Mouse (Mus musculus) embryonic fibroblast, embryonic 13.5 days (primary cell): ENCODE results near the gene Tead1. TPM values are rescaled to one million over a fixed set of nuclear protein-coding genes. Genes with fewer than 3 reads are reported as not detected.
"Not testable (repeated sequence)": the region's sequence is repeated elsewhere in the genome, so short reads cannot be mapped to it uniquely, and the experiment has no call there.

Experiments
- H3K27ac ChIP-seq: 2 replicates; pipeline ENCODE4 v1.5.1; 2012; ENCODE audit warnings: low read length, control low read depth, inconsistent platforms; ENCODE audit not compliant: insufficient read depth
- H3K4me1 ChIP-seq: 2 replicates; pipeline ENCODE4 v1.6.1; 2011; ENCODE audit warnings: low read length; ENCODE audit not compliant: control insufficient read depth, insufficient read depth
- H3K4me3 ChIP-seq: 2 replicates; pipeline ENCODE4 v1.5.1; 2011; ENCODE audit warnings: mild to moderate bottlenecking, control low read depth, low read length; ENCODE audit not compliant: insufficient read depth
- CTCF ChIP-seq: IDR thresholded peaks from 2 replicates; pipeline ENCODE4 v1.5.1; 2011; ENCODE audit warnings: mild to moderate bottlenecking, control low read depth, low read length, moderate library complexity, borderline replicate concordance; ENCODE audit not compliant: insufficient read depth
- POLR2A ChIP-seq: IDR thresholded peaks from 2 replicates; pipeline ENCODE4 v1.6.1; 2011; ENCODE audit warnings: low read depth, mild to moderate bottlenecking, control low read depth, low read length, moderate library complexity
- polyA plus RNA-seq: library from polyadenylated mRNA; stranded (reverse); fragments of >200 nt; gene quantifications from 2 replicates; pipeline ENCODE4 v1.2.4, GENCODE M21; 2011; ENCODE audit warnings: low read depth; ENCODE audit not compliant: missing spikeins, insufficient read length

The Tead1 gene
- polyA plus RNA-seq, 1 experiment: 209 TPM

DNA sequence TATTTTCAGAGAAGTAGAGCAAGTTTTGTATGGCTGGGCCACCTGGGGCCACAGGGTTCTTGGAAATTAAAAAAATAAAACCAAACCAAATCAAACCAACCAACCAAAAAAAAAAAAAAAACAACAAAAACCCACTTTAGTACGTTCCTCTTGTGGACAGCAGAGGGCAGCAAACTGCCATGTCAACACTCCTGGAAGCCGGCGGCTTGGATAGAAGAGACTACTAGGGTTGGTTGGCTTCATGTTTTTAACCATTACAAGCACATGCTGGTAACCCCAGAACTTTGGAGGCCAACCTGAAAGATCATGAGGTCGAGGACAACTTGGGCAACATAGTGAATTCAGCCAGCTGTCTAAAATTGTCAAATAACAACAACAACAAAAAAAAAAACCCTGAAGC lies 240.7 kb downstream of the Tead1 start:
- Histone ChIP-seq H3K4me1 (peaks cover 4% of the 10 kb centered on the region; the same call in 1 of the 2 replicates), H3K27ac (no peak overlapping the region), H3K4me3 (no peak overlapping the region)
- TF ChIP-seq CTCF (peak; percentile 49; the same call in 1 of the 2 replicates), POLR2A (no peak)

DNA sequence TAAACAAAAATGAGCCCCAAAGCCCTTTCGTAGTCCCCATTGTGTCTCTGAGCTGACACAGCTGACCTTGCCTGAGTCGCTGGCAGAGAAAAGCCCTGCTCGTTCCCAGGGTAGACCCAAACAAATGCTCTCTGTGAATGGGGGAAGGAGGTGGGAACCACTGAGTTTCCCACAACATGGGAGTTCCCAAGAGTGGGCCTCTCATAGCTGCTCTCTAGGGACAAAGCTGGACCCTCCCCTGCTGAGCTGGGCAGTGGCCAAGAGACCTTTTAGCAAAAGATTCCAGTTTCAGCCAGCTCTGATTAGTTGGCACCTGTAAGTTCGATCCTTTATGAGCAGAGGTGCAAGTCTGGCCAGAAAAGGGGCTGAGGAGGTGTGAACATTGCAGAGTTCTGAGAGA lies 243.7 kb downstream of the Tead1 start:
- Histone ChIP-seq H3K4me1 (peaks cover under 1% of the 10 kb centered on the region; the same call in 1 of the 2 replicates), H3K27ac (no peak overlapping the region), H3K4me3 (no peak overlapping the region)
- TF ChIP-seq POLR2A: no peak
- TF ChIP-seq CTCF: no peak

DNA sequence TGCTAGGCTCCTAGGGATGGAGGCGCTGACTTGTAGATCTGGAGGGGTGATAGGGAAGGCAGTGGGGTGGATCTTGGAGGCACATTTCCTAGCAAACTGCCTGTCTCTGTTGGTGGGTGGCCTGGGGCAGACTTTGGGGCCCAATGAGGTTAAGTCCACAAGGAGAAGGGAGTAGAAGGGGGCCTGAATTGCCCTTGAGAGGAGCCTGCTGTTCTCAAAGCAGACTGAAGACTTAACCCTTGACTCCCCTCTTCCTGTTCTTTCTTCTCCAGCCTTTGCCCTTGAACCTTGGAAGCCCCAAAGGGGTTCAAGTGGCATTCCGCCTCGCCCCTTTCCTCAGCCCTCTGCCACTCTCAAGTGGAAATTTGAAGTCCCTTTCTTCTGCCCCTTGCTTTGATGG lies 244.6 kb downstream of the Tead1 start:
- no peak for TF ChIP-seq POLR2A
- no peak for TF ChIP-seq CTCF
- no peaks in the 10 kb centered on the region for H3K4me1 ChIP-seq
- H3K27ac ChIP-seq: no peak overlapping the region
- H3K4me3 ChIP-seq: no peak overlapping the region

DNA sequence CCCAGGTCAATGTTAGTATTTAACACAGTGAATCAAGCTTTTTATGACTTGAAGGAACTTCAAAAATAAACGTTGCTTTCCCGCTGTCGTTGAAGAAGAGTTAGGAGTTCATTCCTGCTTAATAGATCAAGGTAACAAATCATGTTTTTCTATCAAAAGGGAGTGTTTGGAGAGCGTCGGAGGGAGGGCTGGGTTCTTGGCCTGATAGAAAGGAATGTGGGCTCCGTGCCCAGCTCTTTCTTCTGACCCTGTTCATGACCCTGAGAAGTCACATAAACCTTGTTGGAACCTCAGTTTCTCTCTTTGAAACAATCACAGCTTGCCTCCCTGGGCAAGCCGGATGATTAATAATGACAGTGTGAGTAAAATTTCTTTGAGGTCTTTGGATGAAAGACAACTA lies 251.6 kb downstream of the Tead1 start:
- H3K27ac ChIP-seq: no peak overlapping the region
- no peak overlapping the region for H3K4me3 ChIP-seq
- H3K4me1 ChIP-seq: no peaks in the 10 kb centered on the region
- TF ChIP-seq CTCF: no peak

DNA sequence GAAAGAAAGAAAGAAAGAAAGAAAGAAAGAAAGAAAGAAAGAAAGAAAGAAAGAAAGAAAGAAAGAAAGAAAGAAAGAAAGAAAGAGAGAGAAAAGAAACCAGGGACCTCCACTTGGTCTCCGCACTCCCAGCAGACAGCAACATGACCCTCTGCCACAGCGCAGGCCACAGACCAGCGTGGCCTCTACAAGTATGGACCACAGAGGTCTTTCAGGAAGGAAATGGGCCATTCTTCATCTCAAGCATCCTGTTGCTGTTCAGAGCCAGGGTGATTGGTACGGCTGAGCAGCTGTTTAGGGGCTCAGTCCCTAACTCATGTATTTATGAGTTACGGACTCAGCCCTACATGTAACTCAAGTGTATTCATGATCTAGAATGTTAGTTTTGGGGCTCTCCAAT lies 256.8 kb downstream of the Tead1 start:
- H3K27ac ChIP-seq, H3K4me3 ChIP-seq, H3K4me1 ChIP-seq: not testable (repeated sequence)

DNA sequence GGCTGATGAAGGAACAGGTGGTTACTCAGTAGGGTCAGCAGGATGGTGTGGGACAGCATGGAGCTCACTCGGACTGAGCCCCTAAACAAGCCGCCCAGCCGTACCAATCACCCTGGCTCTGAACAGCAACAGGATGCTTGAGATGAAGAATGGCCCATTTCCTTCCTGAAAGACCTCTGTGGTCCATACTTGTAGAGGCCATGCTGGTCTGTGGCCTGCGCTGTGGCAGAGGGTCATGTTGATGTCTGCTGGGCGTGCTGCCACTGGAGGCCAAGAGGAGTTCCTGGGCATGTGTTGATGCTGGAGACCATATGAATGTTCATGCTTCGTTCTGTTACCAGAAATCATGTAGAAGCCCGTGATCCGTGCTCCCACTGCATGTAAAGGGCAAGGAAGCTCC lies 258.0 kb downstream of the Tead1 start:
- Histone ChIP-seq H3K27ac (no peak overlapping the region), H3K4me1 (no peaks in the 10 kb centered on the region), H3K4me3 (no peak overlapping the region)
- TF ChIP-seq CTCF: no peak
- no peak for TF ChIP-seq POLR2A

DNA sequence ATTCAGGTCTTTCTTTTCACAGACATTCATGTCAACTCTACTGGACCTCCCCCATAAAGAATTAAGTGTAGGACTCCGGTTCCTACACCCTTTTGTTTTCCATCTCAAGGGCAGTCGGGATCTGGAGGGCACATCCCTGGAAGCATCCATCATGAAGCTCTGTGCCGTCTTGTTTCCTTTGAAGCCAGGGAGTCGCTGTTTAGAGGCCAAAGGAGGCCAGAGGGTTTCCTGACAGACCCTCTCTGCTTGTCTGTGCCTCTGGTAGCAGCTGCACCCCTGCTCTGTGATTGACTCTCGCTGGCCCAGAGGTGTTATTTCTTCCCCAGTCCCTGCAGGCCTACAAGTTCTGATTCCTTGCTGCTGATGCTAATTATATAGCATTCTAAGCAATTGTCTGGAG lies 259.8 kb downstream of the Tead1 start:
- Histone ChIP-seq H3K27ac (no peak overlapping the region), H3K4me3 (no peak overlapping the region), H3K4me1 (no peaks in the 10 kb centered on the region)
- TF ChIP-seq CTCF (no peak), POLR2A (no peak)

DNA sequence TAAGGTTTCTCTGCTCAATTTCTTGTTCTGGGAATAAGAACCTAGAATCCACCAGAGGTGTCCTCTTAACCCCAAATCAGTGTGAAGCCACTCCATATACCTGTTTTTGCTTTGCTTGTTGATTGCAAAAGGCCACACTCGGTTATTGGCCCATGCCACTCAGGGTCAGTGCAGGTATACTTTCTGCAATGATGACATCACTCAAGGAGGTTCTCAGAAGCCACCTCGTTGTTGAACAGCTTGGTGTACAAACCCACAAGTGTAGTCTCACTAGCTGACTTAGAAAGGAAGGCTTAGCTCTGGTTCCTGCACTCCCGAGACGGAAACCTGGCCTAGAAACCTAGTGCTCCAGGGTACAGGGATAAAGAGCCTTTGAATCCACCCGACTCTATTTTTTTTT lies 263.4 kb downstream of the Tead1 start:
- TF ChIP-seq CTCF (no peak), POLR2A (no peak)

DNA sequence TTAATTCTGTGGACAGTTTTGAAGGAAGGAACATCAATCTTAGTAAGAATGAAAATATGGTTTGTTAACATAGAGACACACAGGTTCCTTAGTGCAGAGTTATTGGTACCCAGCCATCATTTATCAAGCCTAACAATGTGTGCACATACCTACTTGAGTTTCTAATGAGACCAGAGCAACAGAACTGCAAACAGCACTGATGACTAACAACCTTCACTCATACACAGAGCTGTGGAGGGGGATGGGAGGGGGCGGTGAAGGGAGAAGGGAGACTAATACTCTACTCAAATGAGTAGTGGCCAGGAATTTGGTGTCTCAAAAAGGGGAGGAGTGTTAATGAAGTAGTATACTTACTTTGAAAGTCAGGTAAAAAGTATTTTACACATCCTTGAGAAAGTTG lies 263.9 kb downstream of the Tead1 start:
- Histone ChIP-seq H3K27ac (no peak overlapping the region), H3K4me3 (no peak overlapping the region)
- no peak for TF ChIP-seq POLR2A
- no peak for TF ChIP-seq CTCF

More for the DNA sequence above, 263.4 kb downstream of the Tead1 start:
- no peaks in the 10 kb centered on the region for H3K4me1 ChIP-seq
- no peak overlapping the region for H3K27ac ChIP-seq
- H3K4me3 ChIP-seq: no peak overlapping the region

DNA sequence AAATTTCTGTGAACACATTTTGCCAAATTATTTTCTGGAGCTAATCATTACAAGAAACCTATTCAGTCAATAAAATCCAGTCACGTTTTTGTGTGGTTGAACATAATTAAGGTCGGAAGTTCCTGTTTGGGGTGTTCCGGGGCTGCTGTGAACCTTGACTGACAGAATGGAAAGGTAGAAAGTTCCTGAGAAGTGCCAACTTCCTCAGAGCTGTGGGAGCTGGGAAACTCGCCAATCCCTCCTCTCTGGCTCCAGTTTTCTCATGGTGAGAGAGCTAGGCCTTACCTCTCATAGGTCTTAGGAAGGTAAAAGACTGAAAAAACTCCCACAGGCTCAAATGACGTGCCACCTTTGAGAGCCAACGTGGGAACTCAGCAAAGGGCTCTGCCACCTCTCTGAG lies 267.6 kb downstream of the Tead1 start:
- H3K4me1 ChIP-seq: no peaks in the 10 kb centered on the region
- no peak overlapping the region for H3K4me3 ChIP-seq
- no peak overlapping the region for H3K27ac ChIP-seq
- TF ChIP-seq POLR2A (no peak), CTCF (no peak)

More for the DNA sequence above, 263.9 kb downstream of the Tead1 start:
- no peaks in the 10 kb centered on the region for H3K4me1 ChIP-seq

DNA sequence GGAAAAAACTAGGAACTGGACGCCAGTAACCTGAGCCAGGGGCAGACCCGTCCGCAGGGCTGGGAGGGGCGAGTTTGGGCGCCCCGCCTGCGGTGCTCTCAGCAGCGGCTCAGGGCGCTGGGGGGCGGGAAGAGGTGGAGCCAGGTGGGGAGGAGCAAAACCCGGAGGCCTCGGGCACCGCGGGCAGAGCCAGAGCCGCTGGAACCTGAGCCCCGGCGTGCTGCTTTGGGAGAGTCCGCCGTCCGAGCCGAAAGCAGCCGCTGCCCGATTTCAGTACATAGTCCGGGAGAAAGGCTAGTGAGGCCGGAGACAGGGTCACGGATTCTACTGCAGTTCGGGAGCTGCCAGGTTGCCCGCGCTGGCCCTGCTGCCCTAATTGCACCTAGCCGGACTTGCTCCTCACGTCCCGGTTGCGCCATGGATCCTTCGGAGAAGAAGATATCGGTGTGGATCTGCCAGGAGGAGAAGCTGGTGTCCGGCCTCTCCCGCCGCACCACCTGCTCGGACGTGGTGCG lies 274.7 kb downstream of the Tead1 start, which contains the start of gene Rassf10:
TSS of gene Rassf10 (plus strand) at position 186 of the 515 bp plus-strand sequence.
- H3K27ac ChIP-seq: no peak within 1 kb of the TSS
- TF ChIP-seq CTCF (no peak), POLR2A (peak; percentile 61)
- H3K4me3 ChIP-seq: peak within 1 kb of the TSS; percentile 29
- 0 out of 2 replicates have a peak, but pooled peaks cover 3% of the 10 kb centered on the region for H3K4me1 ChIP-seq
